Mouse (Mus musculus) forebrain, embryonic 13.5 days (tissue): ENCODE data around the gene Gm47959. TPM values are rescaled to one million over a fixed set of nuclear protein-coding genes. Genes with fewer than 3 reads are reported as not detected.
"Not testable (repeated sequence)": the region's sequence is repeated elsewhere in the genome, so short reads cannot be mapped to it uniquely, and the experiment has no call there.

Experiments
- ATAC-seq: fragments of 200-750 bp; cut with Nextera tagmentation; 2 replicates; pipeline ENCODE4 v1.8.0; 2017
- H3K27ac ChIP-seq: fragments of 300-500 bp; sonication (generic); 2 replicates; pipeline ENCODE4 v1.5.1; 2015; ENCODE audit warnings: inconsistent platforms, mild to moderate bottlenecking, moderate library complexity
- H3K27me3 ChIP-seq: fragments of 300-500 bp; sonication (generic); 2 replicates; pipeline ENCODE4 v1.6.1; 2015; ENCODE audit warnings: mild to moderate bottlenecking, inconsistent platforms
- H3K36me3 ChIP-seq: fragments of 300-500 bp; sonication (generic); 2 replicates; pipeline ENCODE4 v1.6.1; 2015; ENCODE audit warnings: mild to moderate bottlenecking, inconsistent platforms; ENCODE audit not compliant: poor library complexity, severe bottlenecking
- H3K4me1 ChIP-seq: fragments of 300-500 bp; sonication (generic); 2 replicates; pipeline ENCODE4 v1.6.1; 2015; ENCODE audit warnings: inconsistent platforms
- H3K4me2 ChIP-seq: fragments of 300-500 bp; sonication (generic); 2 replicates; pipeline ENCODE4 v1.6.1; 2015; ENCODE audit warnings: inconsistent platforms, mild to moderate bottlenecking, moderate library complexity
- H3K4me3 ChIP-seq: fragments of 300-500 bp; sonication (generic); 2 replicates; pipeline ENCODE4 v1.5.1; 2015; ENCODE audit warnings: mild to moderate bottlenecking, inconsistent platforms
- H3K9ac ChIP-seq: fragments of 300-500 bp; sonication (generic); 2 replicates; pipeline ENCODE4 v1.6.1; 2015; ENCODE audit warnings: mild to moderate bottlenecking, inconsistent platforms
- H3K9me3 ChIP-seq: fragments of 300-500 bp; sonication (generic); replicated peaks from 2 replicates; pipeline ENCODE4 v1.6.1; 2016; ENCODE audit warnings: inconsistent platforms
- WGBS: fragments of 180-500 bp; shearing (Covaris S2); methylation state at CpG from one replicate; pipeline ENCODE4 v1.1.7; 2015; 5-methylcytosine and 5-hydroxymethylcytosine counted together
- polyA plus RNA-seq: library from polyadenylated mRNA; unstranded; fragments of >200 nt; fragmentation: Nextera tagmentation; extraction: Ambion mirVana; gene quantifications from 2 replicates; pipeline ENCODE4 v1.2.1, GENCODE M21; 2015

Gm47959 gene
- not detected in 2 replicates for polyA plus RNA-seq

- 98% methylated on average over 9 of the region's 9 CpGs for WGBS
- H3K9me3 ChIP-seq, H3K36me3 ChIP-seq, H3K27me3 ChIP-seq, H3K4me1 ChIP-seq, H3K27ac ChIP-seq, ATAC-seq, H3K4me2 ChIP-seq, H3K4me3 ChIP-seq, H3K9ac ChIP-seq: not testable (repeated sequence)
Observed at GRCm38 (mm10) chr1:83000306-83000705, at the start of gene Gm47959. Gene Gm47959, plus strand, starts transcription at chr1:83000548.

- H3K4me2 ChIP-seq, H3K36me3 ChIP-seq, H3K9me3 ChIP-seq, H3K9ac ChIP-seq, H3K4me1 ChIP-seq, H3K27ac ChIP-seq, H3K27me3 ChIP-seq, H3K4me3 ChIP-seq, ATAC-seq: not testable (repeated sequence)
Observed at GRCm38 (mm10) chr1:82955913-82956312, 44.4 kb upstream of the Gm47959 start, which contains the start of gene Gm7544. Gene Gm7544, minus strand, starts transcription at chr1:82956013.

DNA sequence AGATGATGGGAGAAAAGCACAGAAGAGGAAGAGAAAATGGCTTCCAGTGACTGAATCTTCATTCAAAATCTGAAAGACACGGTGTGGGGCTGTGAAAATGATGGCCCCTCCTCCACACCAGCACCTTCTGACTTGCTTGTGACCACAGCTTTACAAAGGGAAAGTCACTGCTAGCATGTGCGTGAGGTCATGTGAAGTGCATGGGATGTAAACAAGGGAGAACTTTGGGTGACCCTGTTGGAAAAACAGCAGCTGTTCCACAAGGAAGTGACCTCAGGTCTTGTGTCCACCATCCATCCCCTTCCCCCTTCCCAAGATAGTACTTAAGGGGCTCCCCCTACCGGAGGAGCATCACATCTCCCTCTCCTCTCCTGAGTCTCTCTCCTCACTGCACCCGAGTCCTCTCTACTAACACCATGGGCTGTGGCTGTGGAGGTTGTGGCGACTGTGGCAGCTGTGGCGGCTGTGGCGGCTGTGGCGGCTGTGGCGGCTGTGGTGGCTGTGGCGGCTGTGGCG, 40.4 kb upstream of the Gm47959 start, which contains the start of gene Gm47955:
Gene Gm47955, plus strand, starts transcription at position 417 of the 516 bp plus-strand sequence.
- Histone ChIP-seq H3K36me3 (no peaks in the 10 kb centered on the region), H3K27ac (no peak within 1 kb of the TSS), H3K27me3 (no peaks in the 10 kb centered on the region), H3K4me1 (no peaks in the 10 kb centered on the region), H3K4me3 (no peak within 1 kb of the TSS), H3K9ac (no peak within 1 kb of the TSS), H3K4me2 (no peak within 1 kb of the TSS), H3K9me3 (no peaks in the 10 kb centered on the region)
- ATAC-seq, result no peak
- WGBS, result 93% methylated on average over 11 of the region's 11 CpGs

DNA sequence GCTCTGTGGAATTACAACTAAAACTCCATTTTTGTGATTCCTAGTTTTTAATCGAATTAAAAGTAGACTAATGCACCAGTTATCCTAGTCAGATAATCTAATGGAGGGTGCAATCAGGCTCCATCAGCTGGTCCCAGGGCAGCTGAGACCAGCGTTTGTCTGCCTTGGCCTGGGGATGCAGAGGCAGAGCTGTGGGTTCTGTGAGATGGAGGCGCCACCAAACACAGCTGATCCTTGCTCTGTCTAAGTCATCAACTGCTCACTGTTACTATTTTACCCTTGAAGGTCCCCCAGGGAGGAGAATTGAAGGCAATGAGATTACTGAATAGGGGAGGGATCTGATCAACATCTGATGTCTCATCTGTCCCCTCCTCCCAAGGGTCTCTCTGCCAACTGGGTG, 33.9 kb upstream of the Gm47959 start:
- no peak overlapping the region for H3K9ac ChIP-seq
- no peaks in the 10 kb centered on the region for H3K9me3 ChIP-seq
- no peak for ATAC-seq
- no peaks in the 10 kb centered on the region for H3K4me1 ChIP-seq
- no peak overlapping the region for H3K4me3 ChIP-seq
- no peaks in the 10 kb centered on the region for H3K27me3 ChIP-seq
- H3K27ac ChIP-seq, result no peak overlapping the region
- H3K4me2 ChIP-seq, result no peak overlapping the region
- WGBS, result 66% methylated on average over 3 of the region's 3 CpGs
- no peaks in the 10 kb centered on the region for H3K36me3 ChIP-seq

- Histone ChIP-seq H3K4me1 (no peaks in the 10 kb centered on the region), H3K4me2 (no peak overlapping the region), H3K9me3 (no peaks in the 10 kb centered on the region), H3K9ac (no peak overlapping the region), H3K27ac (no peak overlapping the region), H3K27me3 (no peaks in the 10 kb centered on the region), H3K4me3 (no peak overlapping the region), H3K36me3 (no peaks in the 10 kb centered on the region)
- 70% methylated on average over 4 of the region's 4 CpGs for WGBS
- no peak for ATAC-seq
Observed at GRCm38 (mm10) chr1:82972046-82972445, 28.3 kb upstream of the Gm47959 start.

DNA sequence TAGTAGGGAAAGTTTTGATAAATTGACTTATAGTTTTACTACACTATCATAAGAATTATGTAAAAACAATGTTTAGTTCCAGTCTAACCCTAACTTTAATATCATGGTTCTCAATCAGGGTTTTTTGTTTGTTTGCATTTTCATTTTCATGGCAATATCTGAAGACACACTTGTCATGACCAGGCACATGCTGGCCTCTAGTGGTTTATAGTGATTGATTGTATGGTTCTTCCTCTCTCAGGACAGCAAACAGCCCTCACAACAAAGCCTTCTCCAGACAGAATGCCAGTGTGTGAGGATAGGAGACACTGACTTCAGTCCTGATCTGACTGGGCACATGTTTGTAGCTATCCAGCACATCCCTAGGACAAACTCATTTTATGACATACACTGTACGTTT, 27.1 kb upstream of the Gm47959 start:
- 95% methylated on average over 1 of the region's 1 CpGs for WGBS
- H3K9ac ChIP-seq, result no peak overlapping the region
- no peaks in the 10 kb centered on the region for H3K36me3 ChIP-seq
- no peaks in the 10 kb centered on the region for H3K9me3 ChIP-seq
- no peak overlapping the region for H3K4me3 ChIP-seq
- ATAC-seq, result no peak
- H3K4me1 ChIP-seq, result no peaks in the 10 kb centered on the region
- H3K27me3 ChIP-seq, result no peaks in the 10 kb centered on the region
- H3K27ac ChIP-seq, result no peak overlapping the region
- no peak overlapping the region for H3K4me2 ChIP-seq

- no peak for ATAC-seq
- no peaks in the 10 kb centered on the region for H3K27me3 ChIP-seq
- no peaks in the 10 kb centered on the region for H3K4me1 ChIP-seq
- H3K9ac ChIP-seq, result no peak overlapping the region
- no peaks in the 10 kb centered on the region for H3K36me3 ChIP-seq
- no peak overlapping the region for H3K27ac ChIP-seq
- no peaks in the 10 kb centered on the region for H3K9me3 ChIP-seq
- H3K4me3 ChIP-seq, result no peak overlapping the region
- H3K4me2 ChIP-seq, result no peak overlapping the region
- WGBS, result 78% methylated on average over 6 of the region's 6 CpGs
Observed at GRCm38 (mm10) chr1:82973901-82974300, 26.4 kb upstream of the Gm47959 start.

DNA sequence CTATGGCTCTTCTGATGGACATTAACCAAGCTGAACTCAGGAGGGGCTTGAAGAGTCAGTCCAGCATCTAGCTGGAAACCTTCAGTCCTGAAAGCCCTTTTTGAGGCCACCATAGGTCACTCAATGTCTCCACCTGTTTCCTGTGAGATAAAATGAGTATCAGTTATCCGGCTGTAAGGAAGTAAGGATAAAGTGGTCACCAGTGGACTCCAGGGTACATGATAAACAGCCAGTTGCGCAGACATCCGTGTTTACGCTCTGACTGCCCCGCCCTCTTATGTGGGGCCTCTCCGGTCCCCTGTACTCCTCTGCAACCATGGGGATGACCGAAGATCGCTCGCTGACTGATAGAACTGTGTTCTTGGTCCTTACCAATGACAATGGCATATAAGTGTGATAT, 26.0 kb upstream of the Gm47959 start:
- H3K36me3 ChIP-seq, result no peaks in the 10 kb centered on the region
- no peak for ATAC-seq
- WGBS, result 94% methylated on average over 9 of the region's 9 CpGs

DNA sequence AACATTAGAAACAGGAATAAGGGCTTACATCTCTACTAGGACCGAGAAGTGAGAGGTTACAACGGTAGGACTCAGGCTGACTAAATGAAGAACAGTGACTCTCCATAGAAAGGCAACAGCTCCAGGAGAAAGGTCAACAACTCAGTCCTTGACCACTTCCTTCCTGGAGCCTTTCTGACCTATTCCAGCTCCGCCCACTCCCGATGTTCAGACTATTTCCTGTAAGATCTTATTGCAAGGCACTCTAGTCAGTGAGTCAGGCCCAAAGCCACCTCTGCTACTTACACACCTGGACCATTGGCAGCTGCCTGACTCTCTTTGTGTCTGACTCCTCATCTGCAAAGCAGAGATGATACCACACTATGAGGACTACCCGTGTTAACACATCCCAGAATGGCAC, 24.6 kb upstream of the Gm47959 start:
- no peaks in the 10 kb centered on the region for H3K27me3 ChIP-seq
- no peak overlapping the region for H3K27ac ChIP-seq
- 91% methylated on average over 5 of the region's 5 CpGs for WGBS
- H3K36me3 ChIP-seq, result no peaks in the 10 kb centered on the region
- ATAC-seq, result no peak
- no peak overlapping the region for H3K9ac ChIP-seq
- H3K4me1 ChIP-seq, result no peaks in the 10 kb centered on the region
- no peak overlapping the region for H3K4me3 ChIP-seq
- H3K9me3 ChIP-seq, result no peaks in the 10 kb centered on the region
- H3K4me2 ChIP-seq, result no peak overlapping the region

More for the DNA sequence above, 26.0 kb upstream of the Gm47959 start:
- Histone ChIP-seq H3K9me3 (no peaks in the 10 kb centered on the region), H3K27ac (no peak overlapping the region), H3K27me3 (no peaks in the 10 kb centered on the region), H3K9ac (no peak overlapping the region), H3K4me3 (no peak overlapping the region), H3K4me2 (no peak overlapping the region), H3K4me1 (no peaks in the 10 kb centered on the region)

GRCm38 (mm10) chr1:82977840-82978239, 22.5 kb upstream of the Gm47959 start:
- H3K27ac ChIP-seq, result no peak overlapping the region
- H3K9me3 ChIP-seq, result no peaks in the 10 kb centered on the region
- H3K9ac ChIP-seq, result no peak overlapping the region
- no peak for ATAC-seq
- H3K4me2 ChIP-seq, result no peak overlapping the region
- no peaks in the 10 kb centered on the region for H3K27me3 ChIP-seq
- H3K36me3 ChIP-seq, result no peaks in the 10 kb centered on the region
- no peaks in the 10 kb centered on the region for H3K4me1 ChIP-seq
- no peak overlapping the region for H3K4me3 ChIP-seq

GRCm38 (mm10) chr1:82986738-82987137, 13.6 kb upstream of the Gm47959 start:
- no peak overlapping the region for H3K9ac ChIP-seq
- ATAC-seq, result no peak
- H3K36me3 ChIP-seq, result no peaks in the 10 kb centered on the region
- 91% methylated on average over 6 of the region's 6 CpGs for WGBS
- H3K27me3 ChIP-seq, result no peaks in the 10 kb centered on the region
- no peak overlapping the region for H3K4me2 ChIP-seq
- H3K4me1 ChIP-seq, result no peaks in the 10 kb centered on the region
- H3K27ac ChIP-seq, result no peak overlapping the region
- peaks cover 9% of the 10 kb centered on the region; the same call in 1 of the 2 replicates for H3K9me3 ChIP-seq
- no peak overlapping the region for H3K4me3 ChIP-seq

DNA sequence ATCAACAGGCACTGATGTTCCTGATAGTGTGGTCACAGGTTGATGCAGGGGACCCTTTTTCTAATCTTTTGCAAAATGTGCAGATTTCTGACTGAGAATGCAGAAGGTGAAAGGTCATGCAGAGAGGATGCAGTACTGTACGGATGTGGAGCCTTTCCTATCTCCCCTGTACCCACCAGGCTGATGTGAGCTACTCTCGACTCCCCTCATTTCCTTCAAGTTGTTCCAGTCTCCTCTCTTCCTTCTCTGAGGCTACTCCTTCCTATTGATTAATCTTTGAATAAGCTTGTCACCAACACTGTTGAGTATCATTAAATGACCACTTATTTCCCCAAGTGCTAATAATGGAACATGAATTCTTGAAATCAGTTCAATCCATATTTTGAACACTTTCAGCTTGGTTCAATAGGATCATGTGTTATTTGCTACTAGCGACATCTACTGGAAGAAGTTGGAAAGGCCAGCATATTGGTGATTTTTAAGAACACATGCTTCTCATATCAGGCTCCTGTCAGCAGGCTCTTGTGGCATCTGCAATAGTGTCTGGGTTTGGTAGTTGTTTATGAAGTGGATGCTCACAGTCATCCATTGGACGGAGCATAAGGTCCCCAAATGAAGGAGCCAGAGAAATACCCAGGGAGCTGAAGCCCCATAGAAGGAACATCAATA, 12.7 kb upstream of the Gm47959 start:
- Histone ChIP-seq H3K4me1 (no peaks in the 10 kb centered on the region), H3K9me3 (peaks cover 9% of the 10 kb centered on the region; the same call in 1 of the 2 replicates), H3K27me3 (no peaks in the 10 kb centered on the region), H3K27ac (no peak overlapping the region), H3K36me3 (no peaks in the 10 kb centered on the region), H3K9ac (no peak overlapping the region), H3K4me3 (no peak overlapping the region), H3K4me2 (no peak overlapping the region)
- ATAC-seq, result peak; percentile 75
- WGBS, result 37% methylated on average over 4 of the region's 4 CpGs

DNA sequence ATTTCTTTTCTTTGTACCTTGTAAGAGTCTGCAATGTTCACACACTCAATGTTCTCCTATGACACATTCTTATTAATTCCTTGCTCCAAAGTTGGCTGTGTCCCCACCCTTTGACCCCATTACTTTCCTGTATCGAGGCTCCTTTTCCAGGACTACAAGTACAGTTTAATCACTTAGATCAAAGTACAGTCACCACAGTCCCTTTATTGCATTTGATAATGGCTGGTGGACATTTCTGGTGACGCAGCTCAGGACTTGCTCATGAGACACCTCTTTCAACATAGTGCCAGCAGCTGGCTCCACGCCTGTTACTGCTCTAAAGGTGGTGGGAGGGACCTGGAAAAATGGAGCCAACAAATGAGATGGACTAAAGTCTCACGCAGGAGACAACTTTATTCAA, 9.3 kb upstream of the Gm47959 start:
- no peak overlapping the region for H3K4me2 ChIP-seq
- H3K9me3 ChIP-seq, result no peaks in the 10 kb centered on the region
- 75% methylated on average over 4 of the region's 4 CpGs for WGBS
- no peak overlapping the region for H3K9ac ChIP-seq
- no peak overlapping the region for H3K27ac ChIP-seq
- H3K36me3 ChIP-seq, result no peaks in the 10 kb centered on the region
- H3K4me1 ChIP-seq, result no peaks in the 10 kb centered on the region
- no peaks in the 10 kb centered on the region for H3K27me3 ChIP-seq
- no peak overlapping the region for H3K4me3 ChIP-seq
- ATAC-seq, result no peak
